Mouse (Mus musculus): ENCODE results near the gene Il17f. TPM values are rescaled to one million over a fixed set of nuclear protein-coding genes. Genes with fewer than 3 reads are reported as not detected.

Gene Il17f
- polyA plus RNA-seq, 1 experiment from 2014 or later: not detected

DNA sequence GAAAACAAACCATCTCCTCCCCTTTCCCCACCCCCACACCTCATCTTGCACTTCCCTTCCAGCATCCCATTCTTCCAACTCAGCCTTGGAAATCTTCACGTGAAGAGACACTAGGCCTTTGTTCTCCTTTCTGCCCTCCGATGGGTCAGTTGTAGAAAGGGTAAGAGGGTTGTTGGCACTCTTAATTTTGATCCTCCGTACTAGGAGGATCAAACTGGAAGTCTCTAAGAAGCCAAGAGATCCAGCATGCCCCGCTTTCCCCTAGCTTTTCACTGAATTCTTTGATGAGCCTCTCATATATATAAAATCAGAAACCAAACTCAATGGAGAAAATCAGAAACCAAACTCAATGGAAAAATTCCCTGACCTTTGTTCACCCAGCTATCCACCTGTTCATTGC lies 33.1 kb upstream of the Il17f start:
- no peaks in the 10 kb centered on the region for H3K36me3 ChIP-seq (ENCODE audit: control insufficient read depth, insufficient read depth, low read length)
- ATAC-seq (no peak), DNase-seq (ENCODE audit: low spot score) (peak; percentile 35)
- H3K27me3 ChIP-seq (replicated peaks; ENCODE audit: control insufficient read depth, insufficient read depth, low read length): no peaks in the 10 kb centered on the region
- no peak overlapping the region for H3K4me2 ChIP-seq (ENCODE audit: low read length)
- no peak overlapping the region for H3K9ac ChIP-seq (ENCODE audit: low read length)
- peaks cover 5% of the 10 kb centered on the region; the same call in 1 of the 2 replicates for H3K4me1 ChIP-seq (ENCODE audit: control insufficient read depth, insufficient read depth, low read length)
- no peak overlapping the region for H3K4me3 ChIP-seq (ENCODE audit: low read depth, low read length)
- WGBS: 18% methylated on average over 4 of the region's 4 CpGs
- H3K27ac ChIP-seq (ENCODE audit: low read depth, low read length): no peak overlapping the region
- H3K9me3 ChIP-seq (replicated peaks; ENCODE audit: control insufficient read depth, low read length): no peaks in the 10 kb centered on the region

DNA sequence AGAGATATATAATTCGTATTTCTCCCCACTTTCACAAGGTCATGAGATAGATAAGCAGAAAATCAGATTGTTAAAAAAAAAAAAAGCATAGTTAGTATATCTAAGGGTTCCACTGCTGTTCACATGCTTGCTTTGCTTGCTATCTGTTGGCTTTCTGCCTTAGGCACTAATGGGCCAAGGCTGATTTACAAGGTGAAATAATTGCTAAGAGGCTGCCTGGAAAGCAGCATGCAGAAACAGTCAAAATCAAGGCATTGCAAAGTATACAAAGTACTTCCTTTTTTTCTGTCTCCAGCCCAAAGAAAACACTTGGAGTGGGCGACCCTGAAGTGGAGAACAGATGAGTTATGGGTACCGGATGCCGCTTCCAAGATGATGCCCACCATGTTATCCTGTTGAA lies 30.5 kb upstream of the Il17f start:
- Histone ChIP-seq H3K9me3 (replicated peaks; ENCODE audit: control insufficient read depth, low read length) (no peaks in the 10 kb centered on the region), H3K4me2 (ENCODE audit: low read length) (no peak overlapping the region), H3K4me3 (ENCODE audit: low read depth, low read length) (no peak overlapping the region), H3K4me1 (ENCODE audit: control insufficient read depth, insufficient read depth, low read length) (peaks cover 5% of the 10 kb centered on the region; the same call in 1 of the 2 replicates), H3K27me3 (replicated peaks; ENCODE audit: control insufficient read depth, insufficient read depth, low read length) (no peaks in the 10 kb centered on the region), H3K36me3 (ENCODE audit: control insufficient read depth, insufficient read depth, low read length) (peaks cover 10% of the 10 kb centered on the region; the same call in 1 of the 2 replicates), H3K27ac (ENCODE audit: low read depth, low read length) (no peak overlapping the region), H3K9ac (ENCODE audit: low read length) (no peak overlapping the region)
- WGBS: 86% methylated on average over 4 of the region's 4 CpGs
- DNase-seq (ENCODE audit: low spot score) (no peak), ATAC-seq (no peak)

- peak; percentile 99 for DNase-seq (ENCODE audit: low spot score)
- no peaks in the 10 kb centered on the region for H3K9me3 ChIP-seq (replicated peaks; ENCODE audit: control insufficient read depth, low read length)
- H3K36me3 ChIP-seq (ENCODE audit: control insufficient read depth, insufficient read depth, low read length): peaks cover 19% of the 10 kb centered on the region; the same call in 1 of the 2 replicates
- H3K4me3 ChIP-seq (ENCODE audit: low read depth, low read length): peak within 1 kb of the TSS; percentile 58
- H3K27ac ChIP-seq (ENCODE audit: low read depth, low read length): 0 out of 2 replicates have a peak within 1 kb of the TSS, but pooled peaks have one; percentile 33
- WGBS: under 1% methylated on average over 52 of the region's 52 CpGs
- peaks cover 5% of the 10 kb centered on the region; the same call in 1 of the 2 replicates for H3K4me1 ChIP-seq (ENCODE audit: control insufficient read depth, insufficient read depth, low read length)
- H3K4me2 ChIP-seq (ENCODE audit: low read length): peak within 1 kb of the TSS; percentile 68
- H3K27me3 ChIP-seq (replicated peaks; ENCODE audit: control insufficient read depth, insufficient read depth, low read length): no peaks in the 10 kb centered on the region
- ATAC-seq: peak; percentile 99
- H3K9ac ChIP-seq (ENCODE audit: low read length): peak within 1 kb of the TSS; percentile 61
Observed at GRCm38 (mm10) chr1:20819771-20820605, 29.6 kb upstream of the Il17f start, which contains the start of gene Mcm3. TSS of gene Mcm3 (minus strand) at chr1:20820312.

DNA sequence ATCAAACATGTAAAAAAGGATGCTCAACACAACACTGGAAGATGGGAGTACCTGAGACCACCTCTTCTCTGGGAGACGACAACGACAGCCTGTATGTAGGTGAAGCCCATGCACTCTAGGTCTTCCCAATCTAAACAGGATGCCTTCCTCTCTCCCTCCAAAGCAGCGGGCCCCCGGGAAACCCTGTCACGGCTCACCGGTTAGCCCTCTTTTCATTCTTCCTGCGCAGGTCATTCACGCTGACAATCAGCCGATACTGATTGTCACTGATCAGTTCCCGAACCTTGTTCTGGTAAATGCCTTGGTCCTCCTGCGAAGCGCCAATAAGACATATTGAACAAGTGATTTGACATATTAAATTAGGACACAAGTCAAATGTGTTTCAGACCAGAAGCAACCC lies 27.2 kb upstream of the Il17f start:
- Histone ChIP-seq H3K9ac (ENCODE audit: low read length) (no peak overlapping the region), H3K36me3 (ENCODE audit: control insufficient read depth, insufficient read depth, low read length) (peaks cover 43% of the 10 kb centered on the region), H3K9me3 (replicated peaks; ENCODE audit: control insufficient read depth, low read length) (no peaks in the 10 kb centered on the region), H3K27ac (ENCODE audit: low read depth, low read length) (no peak overlapping the region), H3K27me3 (replicated peaks; ENCODE audit: control insufficient read depth, insufficient read depth, low read length) (no peaks in the 10 kb centered on the region), H3K4me2 (ENCODE audit: low read length) (no peak overlapping the region), H3K4me3 (ENCODE audit: low read depth, low read length) (no peak overlapping the region), H3K4me1 (ENCODE audit: control insufficient read depth, insufficient read depth, low read length) (no peaks in the 10 kb centered on the region)
- ATAC-seq (no peak), DNase-seq (ENCODE audit: low spot score) (no peak)
- 62% methylated on average over 12 of the region's 12 CpGs for WGBS

- DNase-seq (ENCODE audit: low spot score): no peak
- no peak overlapping the region for H3K9ac ChIP-seq (ENCODE audit: low read length)
- WGBS: 85% methylated on average over 9 of the region's 9 CpGs
Observed at GRCm38 (mm10) chr1:20817172-20817571, 26.8 kb upstream of the Il17f start.

GRCm38 (mm10) chr1:20814521-20814920 lies 24.1 kb upstream of the Il17f start:
- H3K4me1 ChIP-seq (ENCODE audit: control insufficient read depth, insufficient read depth, low read length): no peaks in the 10 kb centered on the region
- no peak overlapping the region for H3K4me2 ChIP-seq (ENCODE audit: low read length)
- H3K9me3 ChIP-seq (replicated peaks; ENCODE audit: control insufficient read depth, low read length): no peaks in the 10 kb centered on the region
- peaks cover 71% of the 10 kb centered on the region for H3K36me3 ChIP-seq (ENCODE audit: control insufficient read depth, insufficient read depth, low read length)
- no peak overlapping the region for H3K27ac ChIP-seq (ENCODE audit: low read depth, low read length)
- no peak overlapping the region for H3K9ac ChIP-seq (ENCODE audit: low read length)
- ATAC-seq: no peak
- DNase-seq (ENCODE audit: low spot score): no peak
- 94% methylated on average over 8 of the region's 8 CpGs for WGBS
- no peaks in the 10 kb centered on the region for H3K27me3 ChIP-seq (replicated peaks; ENCODE audit: control insufficient read depth, insufficient read depth, low read length)
- no peak overlapping the region for H3K4me3 ChIP-seq (ENCODE audit: low read depth, low read length)

More at GRCm38 (mm10) chr1:20817172-20817571, 26.8 kb upstream of the Il17f start:
- H3K36me3 ChIP-seq (ENCODE audit: control insufficient read depth, insufficient read depth, low read length): peaks cover 47% of the 10 kb centered on the region
- H3K9me3 ChIP-seq (replicated peaks; ENCODE audit: control insufficient read depth, low read length): no peaks in the 10 kb centered on the region
- H3K4me3 ChIP-seq (ENCODE audit: low read depth, low read length): no peak overlapping the region
- H3K27ac ChIP-seq (ENCODE audit: low read depth, low read length): no peak overlapping the region
- H3K4me2 ChIP-seq (ENCODE audit: low read length): no peak overlapping the region
- H3K4me1 ChIP-seq (ENCODE audit: control insufficient read depth, insufficient read depth, low read length): no peaks in the 10 kb centered on the region
- H3K27me3 ChIP-seq (replicated peaks; ENCODE audit: control insufficient read depth, insufficient read depth, low read length): no peaks in the 10 kb centered on the region
- no peak for ATAC-seq

DNA sequence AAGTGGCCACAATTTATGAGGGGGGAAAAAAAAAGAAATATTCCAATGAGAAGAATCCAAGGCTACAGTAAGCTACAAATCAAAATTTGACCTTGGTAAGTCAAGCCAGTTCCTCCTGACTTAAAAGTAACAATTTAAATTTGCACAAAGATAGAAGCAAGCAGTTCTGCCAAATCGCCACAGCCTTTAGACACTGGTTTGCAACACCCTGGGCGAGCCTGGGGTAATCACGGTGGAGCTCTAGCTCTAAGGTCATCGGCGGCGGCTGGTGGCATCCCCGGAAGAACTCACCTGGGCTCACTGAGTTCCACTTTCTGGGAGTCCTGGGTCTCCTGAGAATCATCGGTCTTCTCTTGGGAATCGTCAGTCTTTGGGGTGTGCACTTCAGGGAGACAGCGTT lies 14.1 kb upstream of the Il17f start:
- no peak overlapping the region for H3K27ac ChIP-seq (ENCODE audit: low read depth, low read length)
- no peaks in the 10 kb centered on the region for H3K4me1 ChIP-seq (ENCODE audit: control insufficient read depth, insufficient read depth, low read length)
- H3K27me3 ChIP-seq (replicated peaks; ENCODE audit: control insufficient read depth, insufficient read depth, low read length): no peaks in the 10 kb centered on the region
- 93% methylated on average over 10 of the region's 10 CpGs for WGBS
- no peak for DNase-seq (ENCODE audit: low spot score)
- peaks cover 64% of the 10 kb centered on the region for H3K36me3 ChIP-seq (ENCODE audit: control insufficient read depth, insufficient read depth, low read length)
- no peak overlapping the region for H3K9ac ChIP-seq (ENCODE audit: low read length)
- no peak overlapping the region for H3K4me3 ChIP-seq (ENCODE audit: low read depth, low read length)
- no peak overlapping the region for H3K4me2 ChIP-seq (ENCODE audit: low read length)
- no peaks in the 10 kb centered on the region for H3K9me3 ChIP-seq (replicated peaks; ENCODE audit: control insufficient read depth, low read length)
- no peak for ATAC-seq

- Histone ChIP-seq H3K27ac (ENCODE audit: low read depth, low read length) (0 out of 2 replicates have a peak overlapping the region, but pooled peaks have one; percentile 33), H3K4me3 (ENCODE audit: low read depth, low read length) (no peak overlapping the region), H3K36me3 (ENCODE audit: control insufficient read depth, insufficient read depth, low read length) (peaks cover 41% of the 10 kb centered on the region), H3K4me2 (ENCODE audit: low read length) (no peak overlapping the region), H3K9ac (ENCODE audit: low read length) (no peak overlapping the region), H3K9me3 (replicated peaks; ENCODE audit: control insufficient read depth, low read length) (no peaks in the 10 kb centered on the region), H3K27me3 (replicated peaks; ENCODE audit: control insufficient read depth, insufficient read depth, low read length) (no peaks in the 10 kb centered on the region), H3K4me1 (ENCODE audit: control insufficient read depth, insufficient read depth, low read length) (no peaks in the 10 kb centered on the region)
- ATAC-seq (peak; percentile 80), DNase-seq (ENCODE audit: low spot score) (peak; percentile 91)
- 78% methylated on average over 8 of the region's 8 CpGs for WGBS
Observed at GRCm38 (mm10) chr1:20801682-20802390, 11.4 kb upstream of the Il17f start.

All from forebrain, embryonic 14.5 days (tissue).